Mouse (Mus musculus) bone marrow, adult 2 months (tissue): ENCODE results near the gene Kcnk5. TPM values are rescaled to one million over a fixed set of nuclear protein-coding genes. Genes with fewer than 3 reads are reported as not detected.

Experiments
- H3K27ac ChIP-seq: fragments of 200-500 bp; 2 replicates; pipeline ENCODE4 v1.5.1; 2012; ENCODE audit warnings: low read depth, mild to moderate bottlenecking, control low read depth, inconsistent platforms, low read length; ENCODE audit not compliant: control insufficient read depth, poor library complexity, insufficient read depth
- H3K4me1 ChIP-seq: fragments of 200-500 bp; 2 replicates; pipeline ENCODE4 v1.6.1; 2011; ENCODE audit warnings: low read length; ENCODE audit not compliant: control insufficient read depth, insufficient read depth
- H3K4me3 ChIP-seq: fragments of 200-500 bp; replicated peaks from 2 replicates; pipeline ENCODE3; 2011; ENCODE audit warnings: mild to moderate bottlenecking, low read depth, low read length, control low read depth; ENCODE audit not compliant: control insufficient read depth
- CTCF ChIP-seq: fragments of 200-500 bp; IDR thresholded peaks from 2 replicates; pipeline ENCODE4 v1.5.1; 2011; ENCODE audit warnings: low read length, control low read depth; ENCODE audit not compliant: control insufficient read depth, insufficient read depth
- POLR2A ChIP-seq: fragments of 200-500 bp; IDR thresholded peaks from 2 replicates; pipeline ENCODE4 v1.6.1; 2011; ENCODE audit warnings: low read depth, mild to moderate bottlenecking, control low read depth, low read length, borderline replicate concordance; ENCODE audit not compliant: control insufficient read depth
- WGBS: fragments of 180-500 bp; shearing (Covaris S2); methylation state at CpG from one replicate; pipeline ENCODE4 v1.1.7; 2018; 5-methylcytosine and 5-hydroxymethylcytosine counted together
- polyA plus RNA-seq: library from polyadenylated mRNA; stranded (reverse); fragments of >200 nt; gene quantifications from 2 replicates; pipeline ENCODE4 v1.2.4, GENCODE M21; 2011; ENCODE audit warnings: low replicate concordance; ENCODE audit not compliant: missing spikeins, insufficient read depth, insufficient read length

Gene Kcnk5
- polyA plus RNA-seq, 1 experiment, result 5.4 TPM

DNA sequence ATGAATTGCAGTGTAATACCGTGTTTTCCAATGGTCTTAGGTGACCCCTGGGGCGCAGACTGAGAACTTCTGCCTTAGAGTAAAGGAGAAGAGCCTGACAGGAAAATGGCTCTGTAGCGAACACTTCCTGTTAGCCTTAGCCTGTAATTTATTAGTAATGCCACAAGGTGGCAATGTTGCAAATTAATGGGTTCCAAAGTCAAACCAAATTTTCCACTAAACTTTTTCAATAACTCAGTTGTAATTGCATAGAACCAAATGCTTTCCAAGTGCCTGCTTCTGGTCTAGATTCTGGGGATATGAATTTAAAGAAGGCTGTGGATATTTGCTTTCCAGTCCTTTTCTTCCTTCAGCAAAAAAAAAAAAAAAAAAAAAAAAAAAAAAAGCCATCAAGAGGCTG lies 69.4 kb downstream of the Kcnk5 start:
- no peak for TF ChIP-seq CTCF
- no peak for TF ChIP-seq POLR2A
- no peak overlapping the region for H3K27ac ChIP-seq
- H3K4me3 ChIP-seq, result no peak overlapping the region
- WGBS, result 77% methylated on average over 3 of the region's 3 CpGs
- H3K4me1 ChIP-seq, result no peaks in the 10 kb centered on the region

DNA sequence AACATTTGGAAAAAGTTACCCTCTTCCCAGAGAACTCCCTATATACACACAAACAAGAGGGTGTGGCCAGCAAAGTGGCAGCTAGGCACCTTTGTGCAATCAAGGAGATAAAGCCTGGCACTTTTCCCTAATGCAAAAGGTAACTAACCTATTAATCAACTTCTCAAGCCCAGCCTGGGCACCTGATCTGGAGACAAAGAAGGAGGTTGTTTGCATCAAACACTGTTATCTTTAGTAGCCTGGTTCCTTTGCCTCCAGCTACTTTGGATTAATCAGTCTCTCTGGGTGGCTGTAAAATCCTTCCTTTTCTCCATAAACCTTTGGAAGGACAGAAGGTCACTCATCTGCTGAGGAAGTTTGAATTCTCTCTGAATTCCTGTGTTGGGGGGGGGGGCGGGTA lies 70.7 kb downstream of the Kcnk5 start:
- H3K27ac ChIP-seq, result no peak overlapping the region
- WGBS, result 67% methylated on average over 1 of the region's 1 CpGs

DNA sequence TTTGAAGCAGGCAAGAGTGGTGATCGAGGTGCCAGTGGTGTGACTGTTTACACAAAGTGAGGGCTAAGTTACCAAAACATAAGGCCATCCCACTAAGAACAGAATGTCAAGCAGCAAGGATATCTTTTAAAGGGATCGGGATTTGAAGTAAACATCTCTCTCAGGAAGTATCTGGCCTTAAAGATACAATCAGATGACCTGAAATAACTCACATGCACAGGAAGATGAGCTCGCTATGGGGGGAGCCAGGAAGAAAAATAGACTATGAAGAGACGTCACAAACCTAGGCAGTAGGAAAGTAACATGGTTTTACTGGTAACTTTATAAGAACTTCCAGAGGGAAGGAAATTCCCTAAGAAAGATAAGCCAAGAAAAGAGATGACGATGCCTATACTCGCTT lies 75.3 kb downstream of the Kcnk5 start:
- no peak overlapping the region for H3K4me3 ChIP-seq
- WGBS, result 62% methylated on average over 6 of the region's 6 CpGs
- H3K4me1 ChIP-seq, result no peaks in the 10 kb centered on the region
- no peak overlapping the region for H3K27ac ChIP-seq
- TF ChIP-seq CTCF, result no peak
- no peak for TF ChIP-seq POLR2A

More for the DNA sequence above, 70.7 kb downstream of the Kcnk5 start:
- TF ChIP-seq POLR2A (no peak), CTCF (no peak)
- H3K4me3 ChIP-seq, result no peak overlapping the region
- H3K4me1 ChIP-seq, result no peaks in the 10 kb centered on the region

DNA sequence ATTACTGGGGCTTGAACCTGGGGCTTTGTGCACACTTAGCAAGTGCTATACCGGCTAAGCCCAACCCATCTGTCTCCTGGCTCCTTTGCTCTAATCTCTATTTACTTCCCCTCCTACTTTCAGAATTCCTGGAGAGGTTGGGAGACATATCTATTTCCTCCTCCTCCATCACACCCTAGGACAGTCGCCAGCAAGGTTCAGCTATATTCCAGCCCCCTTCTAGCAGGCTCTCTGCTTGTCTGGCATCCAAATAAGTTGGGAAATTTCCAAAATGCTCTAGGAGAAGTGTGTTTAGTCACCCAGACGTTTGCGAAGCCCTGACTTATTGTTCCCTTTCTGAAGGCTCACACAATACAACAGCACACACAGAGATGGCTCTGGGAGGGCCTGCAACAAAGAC lies 78.4 kb downstream of the Kcnk5 start:
- Histone ChIP-seq H3K27ac (no peak overlapping the region), H3K4me3 (no peak overlapping the region), H3K4me1 (no peaks in the 10 kb centered on the region)
- WGBS, result 59% methylated on average over 4 of the region's 4 CpGs
- TF ChIP-seq CTCF (no peak), POLR2A (no peak)

DNA sequence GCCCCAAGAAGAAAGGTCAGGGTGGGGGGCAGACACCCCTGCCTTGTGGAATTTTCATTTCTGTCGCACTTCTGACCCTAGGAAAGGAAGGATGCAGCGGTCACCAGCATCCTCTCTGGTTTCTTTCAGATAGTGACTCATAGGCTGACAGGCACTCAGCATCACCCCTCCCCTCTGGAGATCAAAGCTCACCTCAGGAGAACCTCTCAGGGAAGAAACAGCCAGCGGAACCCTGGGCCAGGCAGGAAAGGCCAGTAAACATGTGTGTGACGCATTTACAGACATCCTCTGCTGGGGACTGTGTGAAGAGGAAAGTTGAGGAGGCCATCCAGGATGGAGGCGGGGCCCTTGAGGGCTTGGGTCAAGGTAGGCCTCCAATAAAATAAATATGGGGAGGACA lies 83.5 kb downstream of the Kcnk5 start:
- Histone ChIP-seq H3K4me1 (no peaks in the 10 kb centered on the region), H3K4me3 (no peak overlapping the region), H3K27ac (no peak overlapping the region)
- 40% methylated on average over 5 of the region's 5 CpGs for WGBS
- TF ChIP-seq POLR2A, result no peak

DNA sequence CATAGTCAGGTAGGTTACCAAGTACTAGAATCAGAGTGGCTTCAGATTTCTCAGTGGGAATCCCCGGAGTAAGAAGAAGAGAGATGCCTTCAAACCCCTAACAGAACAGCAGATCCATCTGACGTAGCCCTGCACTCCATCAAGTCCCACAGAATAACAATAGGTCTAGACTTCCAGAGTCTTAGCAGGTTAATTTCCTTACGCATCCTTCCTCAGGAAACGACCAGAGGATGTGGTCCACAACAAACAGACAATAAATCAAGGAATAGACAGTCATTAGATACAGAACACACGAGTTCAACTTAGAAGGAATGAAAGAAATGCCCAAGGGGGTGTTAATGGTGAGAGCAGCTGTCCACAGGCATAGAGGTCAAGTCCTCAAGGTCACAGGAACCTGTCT lies 86.7 kb downstream of the Kcnk5 start:
- 16% methylated on average over 5 of the region's 5 CpGs for WGBS
- Histone ChIP-seq H3K4me1 (no peaks in the 10 kb centered on the region), H3K27ac (no peak overlapping the region), H3K4me3 (no peak overlapping the region)
- TF ChIP-seq CTCF, result no peak
- no peak for TF ChIP-seq POLR2A

DNA sequence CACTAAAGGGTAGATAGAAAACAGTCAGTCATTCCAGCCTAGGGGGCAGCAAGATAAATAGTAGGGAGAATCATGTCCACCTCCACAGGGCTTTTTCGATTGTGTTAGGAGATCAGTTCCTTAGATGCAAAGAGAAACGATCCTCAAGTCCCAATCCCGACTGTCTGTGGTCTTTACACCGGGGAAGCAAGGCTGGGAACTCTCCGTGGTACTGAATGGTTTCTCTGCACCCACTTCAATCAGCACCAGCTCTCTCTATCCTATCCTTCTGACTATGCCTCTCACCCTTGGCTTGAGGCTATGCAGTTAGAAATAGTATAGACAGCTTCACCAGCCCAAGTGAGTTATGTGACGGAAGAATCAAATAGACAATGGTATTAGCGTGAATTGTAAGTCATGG lies 88.1 kb downstream of the Kcnk5 start:
- Histone ChIP-seq H3K27ac (no peak overlapping the region), H3K4me3 (no peak overlapping the region), H3K4me1 (no peaks in the 10 kb centered on the region)
- TF ChIP-seq CTCF (no peak), POLR2A (no peak)
- WGBS, result 18% methylated on average over 7 of the region's 7 CpGs

Other genes starting within 250 kb of the Kcnk5 start
- gene Gng2, start 204.2 kb downstream of the Kcnk5 start, polyA plus RNA-seq, result 8.7 and 23.1 TPM in 2 replicates
- gene Saysd1, start 43.3 kb downstream of the Kcnk5 start, polyA plus RNA-seq, result 0.97 and 5.9 TPM in 2 replicates
- not detected in 2 replicates for gene Kcnk16, start 87.4 kb upstream of the Kcnk5 start, polyA plus RNA-seq
- 9.8 and 16.9 TPM in 2 replicates for gene Nudt13, start 112.9 kb upstream of the Kcnk5 start, polyA plus RNA-seq
- gene Ecd, start 166.3 kb upstream of the Kcnk5 start, polyA plus RNA-seq, result 11.1 and 18.7 TPM in 2 replicates
- gene Fam149b, start 166.4 kb upstream of the Kcnk5 start, polyA plus RNA-seq, result 6.9 and 16.8 TPM in 2 replicates
- 90.4 and 102 TPM in 2 replicates for gene Dnajc9, start 207.1 kb upstream of the Kcnk5 start, polyA plus RNA-seq
- 21.8 and 78.8 TPM in 2 replicates for gene Mrps16, start 211.8 kb upstream of the Kcnk5 start, polyA plus RNA-seq